Mouse (Mus musculus): ENCODE results near the gene Acss1.

DNA sequence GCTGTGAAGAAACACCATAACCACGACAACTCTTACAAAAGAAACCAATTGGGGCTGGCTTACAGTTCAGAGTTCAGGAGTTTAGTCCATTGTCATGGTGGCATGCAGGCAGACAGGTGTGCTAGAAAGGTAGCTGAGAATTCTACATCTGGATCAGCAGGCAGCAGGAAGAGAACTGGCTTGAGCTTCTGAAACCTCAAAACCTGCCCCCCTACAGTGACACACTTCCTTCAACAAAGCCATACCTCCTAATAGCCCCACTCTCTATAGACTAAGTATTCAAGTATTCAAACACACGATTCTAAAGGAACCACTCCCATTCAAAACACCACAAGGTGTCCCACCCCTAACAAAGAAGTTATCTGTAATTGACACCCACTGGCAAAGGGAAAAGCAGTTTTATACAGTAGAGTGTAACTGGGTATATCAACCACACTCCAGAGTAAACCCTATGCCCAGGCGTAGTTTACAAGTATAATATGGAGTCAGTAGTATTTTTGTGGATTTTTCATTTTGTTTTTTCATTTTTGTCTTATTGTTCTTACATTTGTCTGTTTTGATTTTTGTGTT, 32.3 kb downstream of the Acss1 start:
- no peak for TF ChIP-seq GATA1 (IDR thresholded peaks at IDR 0.05; ENCODE audit: borderline replicate concordance, low read length)
- TF ChIP-seq CTCF (IDR thresholded peaks at IDR 0.05; ENCODE audit: low read depth, low read length): no peak
- no peak for TF ChIP-seq POLR2AphosphoS5 (IDR thresholded peaks at IDR 0.05; ENCODE audit: insufficient replicate concordance, low read depth, low read length)
- TF ChIP-seq GATA2 (IDR thresholded peaks at IDR 0.05; ENCODE audit: borderline replicate concordance, low read depth, low read length): no peak
